Mouse (Mus musculus): ENCODE results near the gene Ifngr2.

- TF ChIP-seq GATA1 (IDR thresholded peaks at IDR 0.05; ENCODE audit: borderline replicate concordance, low read length), result no peak
- TF ChIP-seq FLI1 (IDR thresholded peaks at IDR 0.05; ENCODE audit: low read length), result no peak
Measured at GRCm38 (mm10) chr16:91551081-91551524, 4.2 kb downstream of the Ifngr2 start.
